Mouse (Mus musculus) myocyte (in vitro differentiated cells): ENCODE results near the gene Dram1.

Experiments used
- E2F4 ChIP-seq: IDR thresholded peaks from one replicate; pipeline ENCODE4 v1.6.1; 2011; ENCODE audit warnings: mild to moderate bottlenecking, control low read depth, moderate library complexity; ENCODE audit not compliant: insufficient read depth
- POLR2A ChIP-seq: IDR thresholded peaks from one replicate; pipeline ENCODE4 v1.6.1; 2011; ENCODE audit warnings: low read depth, mild to moderate bottlenecking, control low read depth, moderate library complexity; ENCODE audit not compliant: insufficient read length
- USF1 ChIP-seq: IDR thresholded peaks from one replicate; pipeline ENCODE4 v1.6.1; 2011; ENCODE audit warnings: low read depth, mild to moderate bottlenecking, control low read depth, moderate library complexity

DNA sequence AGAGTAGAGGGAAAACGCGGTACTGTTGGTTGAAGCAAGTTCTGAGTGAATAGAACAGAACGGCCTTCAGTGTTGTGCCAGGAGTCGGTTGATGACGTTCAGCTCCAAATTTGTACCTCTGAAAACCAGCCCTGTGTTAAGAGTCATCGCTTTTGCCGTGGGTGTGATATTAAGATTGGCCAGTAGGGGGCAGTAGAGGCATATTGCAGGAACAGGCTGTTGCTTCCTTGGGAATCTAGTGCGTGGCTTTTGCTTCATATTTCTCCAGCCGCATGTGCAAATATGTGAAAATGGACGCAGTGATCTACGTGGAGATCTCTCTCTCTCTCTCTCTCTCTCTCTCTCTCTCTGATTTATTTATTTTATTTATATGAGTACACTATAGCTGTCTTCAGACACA is 2.1 kb downstream of the Dram1 start:
- TF ChIP-seq POLR2A = no peak
- TF ChIP-seq E2F4 = no peak
- no peak for TF ChIP-seq USF1
